Mouse (Mus musculus) brain, embryonic 14.5 days (tissue): ENCODE measurements at regions not wholly inside any gene's neighbourhood (a gene's known extent, or its start where the extent isn't known, plus 50 kb on each side); places are given as distances from the start of the nearest gene placed in this dataset.

Source experiments
- CTCF ChIP-seq: fragments of 200-500 bp; IDR thresholded peaks from 2 replicates; pipeline ENCODE4 v1.5.1; 2012; ENCODE audit warnings: inconsistent platforms, mild to moderate bottlenecking, moderate library complexity, borderline replicate concordance; ENCODE audit not compliant: insufficient read depth, insufficient read length; ENCODE audit errors: extremely low read depth
- POLR2A ChIP-seq: fragments of 200-500 bp; IDR thresholded peaks from 2 replicates; pipeline ENCODE4 v1.6.1; 2012; ENCODE audit warnings: mild to moderate bottlenecking, inconsistent platforms, borderline replicate concordance; ENCODE audit not compliant: poor library complexity, insufficient read depth, insufficient read length, severe bottlenecking; ENCODE audit errors: extremely low read depth

DNA sequence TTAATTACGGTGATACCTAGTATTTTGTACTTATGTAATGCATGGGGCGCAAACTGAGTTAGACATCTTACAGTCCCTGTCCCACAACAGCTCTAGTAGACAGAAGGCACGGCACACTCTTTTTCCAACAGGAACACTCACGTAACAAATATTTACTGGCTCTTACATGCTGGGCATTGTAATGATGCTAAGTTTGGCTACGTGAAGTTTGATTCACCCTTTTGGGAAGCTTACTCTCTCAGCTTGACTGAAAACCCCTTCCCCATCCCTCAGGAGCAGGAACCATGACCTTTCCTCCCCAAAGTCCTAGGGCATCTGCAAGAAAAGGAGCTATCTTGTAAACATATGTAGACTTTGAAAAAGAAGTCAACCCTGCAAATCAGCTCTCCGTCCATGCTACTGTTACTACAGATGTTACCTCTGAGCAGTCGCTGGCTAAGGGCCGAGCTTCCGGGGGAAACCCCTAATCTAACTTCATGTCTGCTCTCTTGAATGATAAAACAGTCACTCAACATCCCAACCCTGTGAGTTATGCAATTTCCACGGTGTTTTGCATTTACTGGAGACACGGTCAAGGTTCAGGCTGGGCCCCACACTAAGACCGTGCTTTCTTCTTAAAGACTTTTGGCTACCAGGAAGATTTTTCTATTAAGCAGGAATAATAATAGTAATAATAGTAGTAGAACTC, 170.8 kb upstream of the Lmo4 start:
- no peak for TF ChIP-seq CTCF
- TF ChIP-seq POLR2A, result no peak
